Mouse (Mus musculus): ENCODE results near the gene Sema6c.

The Sema6c gene

DNA sequence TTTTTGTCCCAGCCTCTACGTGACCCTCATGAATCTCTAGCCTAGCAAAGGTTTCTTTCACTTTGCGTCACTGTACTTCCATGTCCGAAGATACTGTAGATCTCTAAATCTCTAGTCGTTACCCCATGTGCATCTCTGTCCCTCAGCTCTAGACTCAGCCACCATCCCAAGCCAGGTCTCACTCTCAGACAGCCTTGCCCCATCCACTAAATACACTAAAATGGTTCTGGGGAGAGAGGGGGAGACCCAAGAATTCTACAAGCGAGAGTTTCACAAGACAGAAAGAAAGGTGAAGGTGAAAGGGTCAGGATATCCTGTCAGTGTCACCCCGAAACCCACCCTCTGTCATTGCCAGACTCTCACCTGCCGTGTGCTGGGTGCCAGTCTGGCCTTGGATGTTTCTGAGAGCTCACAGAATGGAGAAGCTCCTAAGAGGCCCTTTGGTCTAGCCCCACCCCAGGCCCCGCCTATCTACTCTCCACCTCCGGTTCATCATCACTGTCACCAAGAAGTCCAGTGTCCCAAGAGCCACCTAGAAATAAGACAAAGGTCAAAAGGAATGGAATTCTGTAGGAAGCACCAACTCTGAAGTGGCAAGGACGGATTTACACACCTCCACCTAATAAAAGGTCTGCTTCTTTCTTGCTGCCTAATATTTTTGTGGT is 18.2 kb upstream of the Sema6c start, which contains the start of gene Tnfaip8l2:
Tnfaip8l2 (minus strand) TSS at position 409 of the 665 bp plus-strand sequence.
- in situ Hi-C loops (cut with MboI, MseI) = no loop called here

DNA sequence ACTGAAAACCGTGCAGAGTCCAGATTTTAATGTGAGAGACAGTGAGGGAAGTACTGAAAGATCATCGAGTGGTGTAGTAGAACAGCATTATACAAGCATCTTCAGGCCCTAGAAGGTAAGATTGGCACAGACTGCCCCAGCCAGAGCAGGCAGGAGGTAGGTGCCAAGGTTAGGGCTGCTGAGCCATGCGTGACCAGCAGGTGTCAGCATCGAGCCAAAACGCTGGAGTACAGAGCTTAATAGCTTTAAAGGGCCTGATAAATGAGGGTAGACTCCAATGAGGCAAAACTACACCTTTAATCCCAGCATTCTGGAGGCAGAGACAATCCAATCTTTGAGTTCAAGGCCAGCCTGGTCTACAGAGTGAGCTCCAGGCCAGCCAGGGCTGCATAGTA is 17.6 kb upstream of the Sema6c start:
- in situ Hi-C loops (cut with MboI, MseI) = no loop called here

DNA sequence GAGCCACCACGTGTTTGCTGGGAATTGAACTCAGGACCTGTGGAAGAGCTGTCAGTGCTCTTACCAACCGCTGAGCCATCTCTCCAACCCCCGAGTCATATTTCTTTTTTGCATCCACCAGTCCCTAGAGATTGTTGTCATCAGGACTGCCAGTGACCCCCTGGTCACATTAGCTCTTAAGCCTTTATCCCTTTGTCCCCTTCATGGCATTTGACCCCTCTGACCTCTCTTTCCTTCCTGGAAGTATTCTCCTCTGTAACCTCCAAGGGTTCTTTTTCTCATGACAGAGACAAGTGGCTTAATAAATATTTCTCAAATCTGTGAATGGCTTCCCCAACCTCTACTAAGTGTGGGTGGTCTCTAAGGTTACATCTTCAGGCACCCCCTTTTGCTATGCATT is 12.3 kb upstream of the Sema6c start:
- in situ Hi-C loops (cut with MboI, MseI) = no loop called here

DNA sequence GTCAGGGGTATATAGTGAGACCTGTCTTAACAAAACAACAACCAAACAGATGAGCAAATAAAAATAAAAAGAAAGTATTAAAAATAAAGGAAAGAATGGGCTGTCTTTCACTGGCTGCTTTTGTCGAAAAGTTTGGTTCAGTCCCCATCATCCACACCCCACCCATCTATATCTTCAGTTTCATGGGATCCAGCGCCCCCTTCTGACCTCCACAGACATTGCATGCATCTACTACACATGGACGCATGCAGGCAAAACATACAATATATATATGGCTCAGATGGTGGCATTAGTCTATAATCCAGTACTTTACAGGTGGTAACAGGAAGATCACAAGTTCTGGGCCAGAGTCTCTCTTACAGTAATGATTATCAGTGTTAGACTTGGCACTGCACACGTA is 6.4 kb upstream of the Sema6c start:
- in situ Hi-C loops (cut with MboI, MseI) = no loop called here

DNA sequence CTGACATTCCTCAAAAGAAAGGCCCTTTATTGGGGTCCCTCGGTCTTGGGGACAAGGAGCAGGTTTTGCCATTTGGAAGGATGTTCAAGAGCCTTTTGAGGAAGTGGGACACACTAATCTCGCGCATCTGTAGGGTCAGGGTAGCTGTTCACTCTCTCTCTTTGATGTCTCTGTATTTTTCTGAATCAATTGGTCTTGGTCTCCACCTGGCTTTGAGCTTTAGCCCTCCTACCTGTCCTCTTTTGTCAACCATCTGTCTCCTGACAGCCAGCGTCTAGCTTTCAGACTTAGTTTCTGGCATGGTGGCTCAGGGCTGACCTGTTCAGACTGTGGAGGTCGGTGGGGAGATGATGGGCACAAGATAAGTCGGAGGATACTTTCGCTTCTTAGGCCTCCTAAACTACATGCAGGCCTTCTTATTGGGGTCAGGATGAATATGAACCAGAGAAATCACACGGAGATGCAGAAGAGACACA is 708 bp upstream of the Sema6c start:
- in situ Hi-C loops (cut with MboI, MseI) = no loop called here

DNA sequence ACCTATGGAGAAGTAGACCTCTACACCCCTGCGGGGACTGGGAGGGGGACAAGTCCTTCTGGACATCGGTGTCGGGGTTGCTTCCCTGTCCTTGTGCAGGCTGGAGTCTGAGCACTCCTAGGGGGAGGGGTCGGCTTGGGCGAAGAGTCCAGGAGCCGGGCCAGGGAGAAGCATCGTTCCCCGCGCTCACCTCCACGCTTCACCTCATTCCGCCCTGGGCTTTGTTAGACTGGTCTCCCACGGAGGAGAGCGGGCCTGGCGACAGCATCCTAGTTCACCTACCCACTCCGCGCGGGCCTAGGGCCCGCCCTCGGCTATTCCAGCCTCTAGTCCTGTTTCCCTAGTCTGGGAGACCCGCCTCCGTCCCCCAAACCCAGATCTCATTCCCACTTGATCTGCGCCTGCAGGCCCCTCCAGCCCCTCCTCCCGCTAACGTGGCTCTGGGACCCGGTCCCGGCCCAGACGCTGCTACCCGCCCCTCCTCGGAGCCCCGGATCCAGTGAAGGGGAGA is 839 bp downstream of the Sema6c start:
- in situ Hi-C loops (cut with MboI, MseI) = no loop called here

DNA sequence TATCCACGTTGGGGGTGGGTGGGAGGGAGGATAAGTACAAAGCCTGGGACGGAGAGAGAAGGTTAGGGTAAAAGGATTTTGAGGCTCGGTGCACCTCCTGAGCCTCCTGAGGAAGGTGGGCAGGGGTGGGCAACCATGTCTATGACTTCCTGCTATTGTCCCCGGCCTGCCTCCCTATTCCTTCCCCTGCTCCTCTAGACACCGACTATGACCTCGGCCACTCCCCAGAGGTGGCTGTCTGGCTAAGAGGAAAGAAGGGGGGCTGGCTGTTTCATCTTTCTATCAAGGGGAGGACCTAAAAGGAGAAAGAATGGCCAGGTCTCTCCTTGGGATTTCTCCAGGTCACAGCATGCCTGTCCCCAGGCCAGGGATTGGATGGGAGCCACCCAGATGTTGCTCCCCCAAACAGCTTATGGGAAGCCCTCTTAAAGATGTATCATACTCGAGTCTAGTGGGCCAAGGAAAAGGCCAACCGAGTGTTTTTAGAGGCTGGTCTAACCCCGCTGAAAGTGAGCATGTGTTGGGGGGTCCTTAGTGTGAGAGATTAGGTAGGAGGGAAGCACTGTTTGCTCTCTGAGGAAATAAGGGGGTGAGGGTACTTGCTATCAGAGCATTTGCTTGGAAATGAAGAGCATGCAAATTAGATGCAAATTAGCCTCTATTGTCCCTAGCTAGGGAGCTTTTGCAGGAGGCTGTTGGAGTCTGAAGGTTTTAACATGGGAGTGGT is 1.5 kb downstream of the Sema6c start:
- in situ Hi-C loops (cut with MboI, MseI) = no loop called here

DNA sequence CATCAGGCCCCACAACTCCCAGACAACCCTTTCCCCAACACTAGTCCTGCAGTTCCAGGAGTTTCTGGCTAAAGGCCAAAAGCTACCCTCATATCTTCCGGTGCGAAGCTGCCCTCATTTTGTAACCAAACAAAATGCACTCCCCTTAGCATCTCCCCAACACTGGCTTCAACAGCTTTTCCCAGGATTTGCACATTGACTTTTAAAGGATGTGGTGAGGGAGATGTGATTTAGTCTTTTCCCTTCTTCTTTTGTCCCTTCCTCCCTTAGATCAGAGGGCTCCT is 2.0 kb downstream of the Sema6c start:
- in situ Hi-C loops (cut with MboI, MseI) = no loop called here

DNA sequence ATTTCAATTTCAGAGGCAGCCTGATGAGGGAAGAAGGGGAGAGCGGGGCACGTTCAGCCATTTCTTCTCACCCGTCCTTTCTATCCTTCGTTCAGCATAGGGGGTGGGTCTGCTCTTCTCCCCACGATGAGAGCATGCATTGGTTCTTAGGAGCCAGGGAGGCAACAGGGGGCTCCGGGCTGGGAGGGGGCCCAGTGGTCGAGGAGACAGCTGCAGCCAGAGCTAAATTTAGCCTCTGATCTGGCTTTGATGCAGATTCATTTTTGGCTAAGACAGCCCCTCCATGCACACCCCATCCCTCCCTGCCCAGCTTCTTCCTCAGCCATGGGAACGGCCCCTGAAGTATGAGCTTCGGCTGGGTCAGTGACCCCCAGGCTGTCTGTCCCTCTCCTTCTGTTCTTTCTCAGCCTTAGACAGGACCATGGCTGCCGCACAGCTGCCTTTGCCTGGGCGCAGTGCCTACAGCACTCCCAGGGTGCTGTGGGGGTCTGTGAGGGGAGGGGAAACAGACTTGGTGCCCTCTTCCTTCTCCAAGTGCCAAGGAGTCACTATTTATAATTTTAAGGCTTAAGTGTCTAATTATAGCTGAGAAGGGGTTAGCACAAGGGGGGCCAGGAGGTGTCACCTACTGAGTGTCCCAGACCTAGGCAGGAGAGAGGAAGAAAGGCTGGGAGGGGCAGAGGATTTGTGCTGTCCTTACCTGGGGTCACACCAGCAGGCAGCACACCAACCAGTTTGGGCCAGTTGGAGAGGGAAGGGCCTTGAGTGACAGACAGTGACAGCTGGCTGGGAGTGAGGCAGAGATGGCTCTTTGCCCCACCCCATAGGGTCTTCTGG is 3.4 kb downstream of the Sema6c start:
- in situ Hi-C loops (cut with MboI, MseI) = no loop called here

DNA sequence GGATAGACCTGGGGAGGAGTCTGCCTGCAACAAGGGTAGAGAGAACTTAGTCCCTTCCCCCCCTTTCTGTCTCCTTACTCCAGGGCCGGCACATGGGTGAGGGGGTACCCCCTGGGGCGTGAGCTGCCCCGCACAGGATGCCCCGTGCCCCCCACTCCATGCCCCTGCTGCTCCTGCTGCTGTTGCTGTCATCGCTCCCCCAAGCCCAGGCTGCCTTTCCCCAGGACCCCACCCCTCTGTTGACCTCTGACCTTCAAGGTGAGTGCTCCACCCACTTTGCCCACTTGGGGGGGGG is 3.9 kb downstream of the Sema6c start:
- in situ Hi-C loops (cut with MboI, MseI) = no loop called here

DNA sequence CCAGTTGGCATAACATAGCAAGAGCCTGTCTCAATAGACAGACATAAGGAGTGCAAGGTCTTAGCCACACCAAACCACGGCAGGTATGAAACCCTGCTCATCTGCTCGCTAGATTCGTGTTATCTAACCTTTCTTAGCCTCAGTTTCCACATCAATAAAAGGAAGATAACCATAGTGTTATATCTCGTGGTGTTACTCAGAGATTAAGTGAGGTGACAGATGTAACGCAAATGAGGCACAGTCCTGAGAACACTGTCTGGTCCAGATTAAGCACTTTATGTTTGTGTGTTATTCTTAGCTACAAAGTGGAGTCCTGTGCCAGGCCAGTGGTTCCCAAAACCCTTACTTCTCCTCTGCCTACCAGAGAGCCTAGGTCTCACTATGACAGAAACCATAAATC is 4.6 kb downstream of the Sema6c start:
- in situ Hi-C loops (cut with MboI, MseI) = no loop called here

DNA sequence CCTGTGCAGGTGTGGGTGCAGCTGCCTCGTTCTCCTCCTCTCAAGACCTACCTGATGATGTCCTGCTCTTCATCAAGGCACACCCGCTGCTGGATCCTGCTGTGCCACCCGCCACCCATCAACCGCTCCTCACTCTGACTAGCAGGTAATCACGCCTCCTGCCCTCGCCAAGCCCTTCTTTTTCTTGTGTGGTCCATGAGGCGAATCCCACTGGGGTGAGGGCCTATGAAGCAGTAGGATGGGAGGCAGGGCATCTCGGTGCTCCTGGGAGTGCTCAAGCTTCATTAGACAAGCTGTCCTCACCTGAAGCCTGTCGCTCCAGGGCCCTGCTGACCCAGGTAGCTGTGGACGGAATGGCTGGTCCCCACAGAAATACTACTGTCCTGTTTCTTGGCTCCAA is 9.7 kb downstream of the Sema6c start:
- in situ Hi-C loops (cut with MboI, MseI) = no loop called here

DNA sequence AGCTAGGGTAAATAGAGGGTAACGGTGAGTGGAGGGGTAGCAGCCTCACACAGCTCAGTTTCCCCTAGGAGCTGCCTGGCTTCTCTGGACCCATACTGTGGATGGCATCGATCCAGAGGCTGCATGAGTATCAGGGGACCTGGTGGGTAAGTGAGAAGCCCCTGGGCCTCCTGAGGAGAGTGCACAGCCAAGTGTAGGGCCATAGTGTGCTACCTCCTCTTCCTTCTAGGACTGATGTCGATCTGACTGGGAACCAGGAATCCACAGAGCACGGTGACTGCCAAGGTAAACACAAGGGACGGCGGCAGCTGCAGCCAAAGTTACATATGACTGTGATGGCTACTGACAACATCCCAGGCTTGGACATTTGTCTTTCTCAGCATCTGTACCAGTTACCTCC is 10.8 kb downstream of the Sema6c start:
- in situ Hi-C loops (cut with MboI, MseI) = no loop called here

DNA sequence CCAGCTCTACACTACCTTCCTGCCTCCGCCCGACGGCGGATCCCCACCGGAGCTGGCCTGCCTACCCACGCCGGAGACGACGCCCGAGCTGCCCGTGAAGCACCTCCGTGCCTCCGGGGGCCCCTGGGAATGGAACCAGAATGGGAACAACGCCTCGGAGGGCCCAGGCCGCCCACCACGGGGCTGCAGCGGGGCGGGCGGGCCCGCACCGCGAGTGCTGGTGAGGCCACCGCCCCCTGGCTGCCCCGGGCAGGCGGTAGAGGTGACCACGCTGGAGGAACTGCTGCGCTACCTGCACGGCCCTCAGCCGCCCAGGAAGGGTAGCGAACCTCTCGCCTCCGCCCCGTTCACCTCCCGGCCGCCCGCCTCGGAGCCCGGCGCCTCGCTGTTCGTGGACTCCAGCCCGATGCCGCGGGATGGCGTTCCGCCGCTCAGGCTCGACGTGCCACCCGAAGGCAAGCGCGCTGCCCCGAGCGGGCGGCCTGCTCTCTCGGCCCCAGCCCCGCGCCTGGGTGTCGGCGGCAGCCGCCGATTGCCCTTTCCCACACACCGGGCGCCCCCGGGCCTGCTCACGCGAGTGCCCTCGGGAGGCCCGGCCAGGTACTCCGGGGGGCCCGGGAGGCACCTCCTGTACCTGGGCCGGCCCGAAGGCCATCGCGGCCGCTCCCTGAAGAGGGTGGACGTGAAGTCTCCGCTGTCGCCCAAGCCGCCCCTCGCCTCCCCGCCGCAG is 12.4 kb downstream of the Sema6c start:
- in situ Hi-C loops (cut with MboI, MseI) = no loop called here

DNA sequence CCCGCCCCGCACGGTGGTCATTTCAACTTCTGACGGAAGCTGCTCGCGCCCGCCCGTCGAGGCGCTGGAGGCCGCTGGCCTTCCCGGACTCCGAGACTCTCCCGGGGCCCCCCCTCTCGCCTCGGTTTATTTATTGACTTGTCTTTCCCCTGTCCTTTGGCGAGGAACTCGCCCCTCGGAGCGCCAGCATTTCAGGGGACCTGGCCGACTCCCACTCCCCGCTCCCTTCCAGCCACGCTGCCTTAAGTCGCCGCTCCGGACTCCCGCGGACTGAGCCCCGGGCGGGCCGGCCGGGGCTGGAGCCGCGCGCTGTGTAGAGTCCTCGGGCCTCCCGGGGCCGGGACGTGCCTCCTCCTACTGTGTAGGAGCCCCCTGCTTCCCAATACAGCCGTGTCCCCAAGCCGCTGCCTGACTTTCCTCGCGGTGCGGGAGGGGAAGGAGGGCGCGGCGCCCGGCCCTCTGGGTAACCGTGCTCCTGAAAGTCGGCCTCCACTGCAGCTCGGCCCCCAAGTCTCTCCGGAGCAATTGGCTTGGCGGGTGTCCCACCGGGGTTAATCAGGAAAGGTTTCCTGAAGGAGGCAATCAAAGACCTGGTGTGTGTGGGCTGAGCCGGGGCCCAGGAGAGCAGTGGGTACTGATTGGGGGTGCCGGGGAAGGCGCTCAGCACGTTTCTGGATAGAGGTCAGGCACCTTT is 13.1 kb downstream of the Sema6c start:
- in situ Hi-C loops (cut with MboI, MseI) = no loop called here

DNA sequence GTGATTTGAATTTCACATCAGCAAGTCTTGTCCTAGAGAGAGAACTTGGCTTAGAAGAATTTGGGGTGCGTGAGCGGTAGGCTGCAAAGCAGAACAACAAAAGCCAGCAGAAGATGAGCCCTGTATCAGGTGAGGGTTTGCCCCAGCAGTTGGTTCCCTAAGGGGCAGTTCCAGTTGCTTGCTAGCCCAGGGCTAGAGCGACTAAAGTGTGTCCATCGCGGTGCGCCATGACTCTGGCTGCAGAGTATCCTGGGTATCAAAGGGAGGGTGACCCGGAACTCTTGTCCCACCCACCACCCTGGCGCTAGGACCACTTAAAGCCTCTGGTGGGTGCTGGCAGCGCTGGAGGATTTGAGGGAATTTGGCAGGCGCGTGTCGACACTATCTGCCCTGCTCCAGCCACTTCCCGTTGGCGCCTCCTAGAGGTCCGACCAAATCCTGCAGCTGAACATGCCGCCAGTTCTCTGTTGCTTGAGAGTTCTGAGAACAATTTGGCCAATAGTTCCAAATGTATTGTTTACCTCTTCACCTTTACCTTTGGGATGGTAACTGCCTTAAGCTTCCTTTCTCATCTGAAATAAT is 13.8 kb downstream of the Sema6c start:
- in situ Hi-C loops (cut with MboI, MseI) = no loop called here

DNA sequence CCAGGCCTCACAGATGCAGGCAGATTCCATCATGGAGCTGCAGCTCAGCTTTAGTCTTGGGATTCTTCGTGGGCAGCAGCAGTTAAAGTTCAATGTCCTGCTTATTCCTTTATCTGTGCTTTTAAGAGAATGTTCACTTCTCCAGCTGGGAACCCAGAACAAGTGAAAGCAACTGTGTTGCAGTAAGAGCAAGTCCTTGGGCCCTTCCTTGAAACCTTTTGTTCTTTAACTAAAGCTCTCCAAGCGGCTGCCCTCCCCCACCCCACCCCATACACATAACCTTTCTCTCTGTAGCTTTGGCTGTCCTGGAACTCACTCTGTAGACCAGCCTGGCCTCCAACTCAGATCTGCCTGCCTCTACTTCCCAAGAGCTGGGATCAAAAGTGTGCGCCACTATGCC is 16.2 kb downstream of the Sema6c start:
- in situ Hi-C loops (cut with MboI, MseI) = no loop called here

DNA sequence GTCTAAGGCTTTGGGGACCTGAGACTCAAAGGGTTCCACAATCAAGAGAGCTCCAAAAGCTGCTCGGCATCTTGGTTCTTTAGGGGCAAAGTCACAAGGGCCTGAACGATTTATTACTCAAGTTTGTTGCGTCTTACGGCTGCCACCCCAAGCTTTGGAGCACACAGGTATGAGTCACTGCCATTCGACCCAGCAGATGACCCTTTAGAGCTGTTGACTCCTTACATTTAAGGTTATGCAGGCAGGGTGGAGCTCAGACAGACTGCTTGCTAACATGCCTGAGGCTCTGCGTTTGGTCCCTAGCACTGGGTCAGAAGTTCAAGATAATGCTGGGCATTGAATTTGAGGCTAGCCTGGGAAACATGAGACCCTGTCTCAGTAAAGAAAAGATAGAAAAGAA is 17.3 kb downstream of the Sema6c start:
- in situ Hi-C loops (cut with MboI, MseI) = no loop called here

DNA sequence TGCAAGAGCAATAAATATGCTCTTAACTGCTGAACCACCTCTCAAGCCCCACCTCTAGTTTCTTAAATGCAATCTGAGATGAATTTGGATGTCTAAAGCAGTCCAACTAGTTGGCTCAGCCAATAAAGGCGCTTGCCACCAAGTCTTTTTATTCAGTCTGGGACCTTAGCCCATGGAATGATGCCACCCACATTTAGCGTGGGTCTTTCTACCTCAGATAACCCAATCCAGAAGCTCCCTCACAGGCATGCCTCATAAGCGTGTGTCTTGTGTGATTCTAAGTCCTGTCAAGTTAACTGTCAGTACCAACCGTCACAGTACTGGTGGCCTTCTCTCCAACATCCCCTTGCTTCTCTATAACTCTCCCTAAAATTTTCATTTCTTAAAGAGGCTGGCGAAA is 18.7 kb downstream of the Sema6c start:
- in situ Hi-C loops (cut with MboI, MseI) = no loop called here

DNA sequence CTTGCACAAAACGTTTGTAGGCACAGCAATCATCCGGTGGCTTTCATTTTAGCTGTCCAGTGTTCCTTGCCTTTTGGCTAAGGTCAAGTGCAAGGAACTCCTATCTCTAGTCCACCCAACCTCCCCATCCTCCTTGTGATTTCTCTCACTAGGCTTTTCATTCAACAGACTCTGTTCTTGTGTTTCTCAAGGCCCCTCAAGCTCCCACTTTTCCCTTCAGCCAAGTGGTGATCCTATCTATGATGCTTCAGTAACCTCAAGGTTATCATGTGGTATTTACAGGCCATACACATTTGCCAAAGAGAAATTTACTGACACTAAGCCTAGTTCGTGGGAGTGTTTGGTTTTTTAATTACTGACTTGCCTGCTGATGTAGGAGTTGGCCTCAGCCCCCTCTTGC is 19.6 kb downstream of the Sema6c start:
- in situ Hi-C loops (cut with MboI, MseI) = no loop called here

DNA sequence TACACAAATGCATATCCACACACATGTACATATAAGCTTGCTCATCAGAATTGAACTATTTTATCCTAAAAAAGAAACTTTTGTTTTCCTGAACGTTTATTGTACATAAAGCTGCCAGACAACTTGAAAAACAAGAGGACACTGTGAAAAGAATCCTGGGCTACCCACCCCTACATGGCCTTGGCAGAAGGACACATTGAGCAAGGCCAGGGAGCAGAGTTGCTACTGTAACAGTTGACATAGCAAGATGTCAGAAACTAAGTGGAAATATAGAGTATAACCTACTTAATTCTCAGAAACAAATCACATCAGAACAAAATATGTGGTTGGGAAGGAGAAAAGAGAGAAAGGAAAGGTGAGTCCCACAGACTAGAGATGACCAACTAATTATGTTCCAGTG is 21.6 kb downstream of the Sema6c start:
- in situ Hi-C loops (cut with MboI, MseI) = no loop called here

All from T-helper 1 cell (primary cell).